Mouse (Mus musculus) frontal cortex, postnatal 14 days (tissue): ENCODE results near the gene 9230102O04Rik.

Experiments
- DNase-seq, 2 experiments: peaks; one replicate each; pipeline ENCODE4 v3.0.0; 2022; ENCODE audit warnings: low spot score in 2 of 2

9230102O04Rik gene

DNA sequence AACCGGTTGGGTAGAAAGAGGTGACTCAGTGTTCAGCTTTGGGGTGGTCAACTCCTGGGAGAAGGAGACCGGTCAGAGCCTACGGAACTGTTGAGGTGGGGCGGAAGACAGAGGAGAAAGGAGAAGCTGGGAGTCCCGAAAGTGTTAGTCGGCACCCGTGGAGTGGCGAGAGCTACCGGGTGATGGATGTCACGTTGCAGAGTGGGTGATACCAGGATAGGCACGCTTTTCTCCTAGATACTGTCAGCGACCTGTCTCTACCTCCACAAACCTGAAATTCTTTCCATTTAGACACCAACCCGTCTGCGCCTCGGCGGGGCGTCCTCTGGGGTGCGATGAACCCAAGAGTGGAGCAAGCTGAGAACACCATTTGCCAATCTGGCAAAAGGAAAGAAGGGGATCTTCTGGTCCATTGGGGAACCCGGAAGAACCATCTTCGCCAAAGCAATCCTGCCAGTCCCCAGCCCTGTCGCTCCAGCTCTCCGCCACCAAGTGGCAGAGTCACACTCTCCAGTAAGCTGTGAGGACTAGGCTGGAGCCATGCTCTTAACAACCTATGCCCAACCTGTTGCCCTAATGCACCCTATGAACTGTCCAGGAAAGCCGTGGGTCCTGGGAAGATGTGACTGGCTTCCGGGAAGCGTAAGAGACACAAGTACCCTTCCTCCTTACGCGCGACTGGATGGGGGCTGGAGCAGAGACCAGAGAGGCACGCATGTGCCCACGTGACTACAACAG, at the start of gene 9230102O04Rik:
Gene 9230102O04Rik, minus strand, starts transcription at position 628 of the 738 bp plus-strand sequence.
- no peak for DNase-seq

DNA sequence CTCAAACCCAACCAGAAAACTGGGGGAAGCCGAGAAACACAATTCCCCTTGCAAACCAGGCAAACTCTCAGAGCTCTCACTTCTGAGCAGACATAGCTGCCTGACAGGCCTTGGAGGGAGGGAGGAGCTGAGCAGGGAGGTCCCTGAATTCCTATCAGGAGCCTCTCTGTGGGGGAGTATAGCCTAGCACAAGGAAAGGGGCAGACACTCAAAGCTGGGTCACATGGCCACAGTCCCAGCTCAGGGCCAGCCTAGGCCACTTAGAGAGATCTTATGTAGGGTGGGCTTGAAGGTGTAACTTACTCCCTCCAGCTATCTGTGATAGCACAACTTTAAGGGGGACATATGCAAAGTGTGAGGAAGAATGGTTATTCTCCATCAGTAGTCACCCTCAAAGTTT, 46.6 kb upstream of the 9230102O04Rik start:
- DNase-seq: no peak

DNA sequence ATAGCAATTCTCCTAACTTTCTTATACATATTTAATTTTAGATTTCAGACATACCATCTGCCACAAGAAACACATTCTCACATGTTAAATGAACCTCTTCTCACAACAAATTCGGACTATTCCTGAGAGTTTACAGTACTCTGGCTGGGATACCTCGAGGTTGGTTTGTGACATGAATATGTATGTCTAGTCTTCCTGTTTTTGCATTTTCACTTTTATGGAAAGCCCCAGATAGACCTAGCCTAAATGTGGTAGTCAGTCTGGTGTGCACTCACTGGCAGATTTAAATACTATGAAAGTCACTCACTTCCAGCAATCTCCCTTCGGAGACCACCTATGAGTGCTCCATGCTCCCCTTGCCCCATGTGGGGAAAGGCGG, 37.6 kb upstream of the 9230102O04Rik start:
- no peak for DNase-seq

DNA sequence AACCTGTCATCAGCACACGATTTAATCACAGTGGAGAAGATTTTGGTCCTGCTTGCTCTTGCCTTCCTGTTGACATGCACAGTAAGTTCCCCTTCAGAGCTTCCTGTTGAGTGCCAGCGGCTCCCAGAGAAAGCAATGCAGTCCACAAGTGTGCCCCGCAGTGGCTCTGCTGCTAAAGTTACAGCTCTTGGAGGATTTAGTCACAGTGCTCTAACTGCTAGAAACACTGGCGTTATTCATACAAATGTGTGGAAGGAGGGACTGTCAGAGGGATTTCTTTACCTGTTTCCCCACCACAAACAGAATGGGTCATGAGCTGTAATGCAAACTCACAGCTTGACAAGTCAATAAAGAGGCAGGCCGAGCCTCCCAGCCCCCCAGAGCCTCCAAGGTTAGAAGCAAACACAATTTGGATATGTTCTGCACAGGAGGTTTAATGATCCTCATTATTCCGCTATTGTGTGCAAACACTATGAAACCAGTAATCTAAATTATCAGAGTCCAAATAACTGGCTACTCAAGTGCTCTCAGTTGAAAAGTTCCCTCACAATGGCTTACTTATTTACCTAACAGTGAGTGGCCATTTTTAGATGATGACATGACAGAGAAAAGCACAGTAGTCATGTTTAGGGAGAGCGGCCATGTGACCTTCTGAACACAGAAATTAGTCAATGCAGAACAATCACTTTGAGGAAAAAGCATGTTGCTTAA, 37.0 kb upstream of the 9230102O04Rik start:
- no peak for DNase-seq

DNA sequence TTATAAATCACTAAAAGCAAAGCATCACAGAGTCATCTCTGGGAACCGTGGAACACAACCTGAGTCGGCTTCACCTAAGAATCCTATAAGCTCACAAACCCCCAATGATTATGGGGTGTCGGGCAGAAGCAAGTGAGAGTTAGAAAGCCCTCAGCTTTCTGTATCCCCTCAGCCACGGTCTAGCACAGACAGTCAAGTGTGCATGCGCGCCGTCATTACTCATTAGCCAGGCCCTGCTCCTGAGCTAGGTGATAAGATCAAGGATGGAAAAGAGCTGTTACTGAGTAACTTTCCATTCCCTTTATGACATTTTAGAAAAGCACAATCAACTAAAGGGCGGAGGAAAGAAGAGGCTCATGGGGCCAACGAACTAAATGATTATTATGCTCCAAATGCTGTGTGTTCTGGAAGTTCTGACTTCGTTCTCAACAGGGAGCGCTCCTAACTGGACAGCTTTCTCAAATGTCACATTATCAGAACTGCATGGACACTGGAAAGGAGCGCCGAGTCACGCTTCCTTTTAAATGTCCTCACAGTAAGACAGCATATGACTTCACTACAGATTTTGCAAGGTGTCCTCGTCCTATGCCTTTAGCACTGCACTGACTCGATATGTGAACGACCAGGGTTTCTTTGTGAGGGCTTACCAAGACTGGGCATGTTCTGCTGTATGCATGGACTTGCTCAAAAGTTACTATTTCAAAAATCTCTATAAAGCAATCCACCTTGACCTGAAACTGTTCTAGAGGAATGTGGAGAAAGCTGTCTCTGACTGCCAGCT, 29.5 kb upstream of the 9230102O04Rik start:
- DNase-seq: no peak

DNA sequence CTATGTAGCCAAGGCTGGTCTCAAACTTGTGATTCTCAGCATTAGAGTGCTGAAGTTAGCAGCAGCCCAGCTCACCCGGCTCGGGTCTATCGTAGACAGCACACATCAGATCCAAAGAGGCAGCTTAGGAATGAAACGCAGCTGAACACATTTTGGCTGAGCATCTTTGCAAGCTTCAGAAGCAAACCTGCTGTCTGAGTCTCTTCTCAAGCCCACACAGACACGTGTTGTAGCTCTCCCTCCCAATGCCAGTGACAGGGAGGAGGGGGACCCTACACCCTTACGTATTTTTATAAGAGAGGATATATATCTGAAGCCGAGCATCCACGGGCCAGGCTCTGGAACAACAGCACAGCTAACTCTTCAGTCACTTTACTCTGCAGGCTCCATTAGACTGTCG, 28.3 kb upstream of the 9230102O04Rik start:
- no peak for DNase-seq

DNA sequence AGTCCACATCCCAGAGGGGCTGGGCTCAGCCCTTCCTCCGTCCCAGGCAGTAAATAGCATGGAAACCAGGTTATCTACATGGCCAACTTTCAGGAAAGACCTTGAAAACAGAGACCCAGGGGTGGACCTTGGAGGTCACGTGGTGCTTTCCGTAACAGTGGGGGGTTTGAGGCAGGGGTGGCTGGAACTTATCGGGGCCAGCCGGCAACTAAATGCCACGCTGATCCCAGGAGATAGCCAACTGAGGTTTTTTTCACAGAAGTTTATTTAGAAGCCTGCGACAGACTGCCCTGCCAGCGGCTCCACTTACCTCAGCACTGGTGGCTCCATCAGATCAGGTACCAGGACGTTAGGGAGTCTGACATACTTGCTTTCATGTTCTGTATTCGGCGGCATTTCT, 16.7 kb upstream of the 9230102O04Rik start:
- no peak for DNase-seq

DNA sequence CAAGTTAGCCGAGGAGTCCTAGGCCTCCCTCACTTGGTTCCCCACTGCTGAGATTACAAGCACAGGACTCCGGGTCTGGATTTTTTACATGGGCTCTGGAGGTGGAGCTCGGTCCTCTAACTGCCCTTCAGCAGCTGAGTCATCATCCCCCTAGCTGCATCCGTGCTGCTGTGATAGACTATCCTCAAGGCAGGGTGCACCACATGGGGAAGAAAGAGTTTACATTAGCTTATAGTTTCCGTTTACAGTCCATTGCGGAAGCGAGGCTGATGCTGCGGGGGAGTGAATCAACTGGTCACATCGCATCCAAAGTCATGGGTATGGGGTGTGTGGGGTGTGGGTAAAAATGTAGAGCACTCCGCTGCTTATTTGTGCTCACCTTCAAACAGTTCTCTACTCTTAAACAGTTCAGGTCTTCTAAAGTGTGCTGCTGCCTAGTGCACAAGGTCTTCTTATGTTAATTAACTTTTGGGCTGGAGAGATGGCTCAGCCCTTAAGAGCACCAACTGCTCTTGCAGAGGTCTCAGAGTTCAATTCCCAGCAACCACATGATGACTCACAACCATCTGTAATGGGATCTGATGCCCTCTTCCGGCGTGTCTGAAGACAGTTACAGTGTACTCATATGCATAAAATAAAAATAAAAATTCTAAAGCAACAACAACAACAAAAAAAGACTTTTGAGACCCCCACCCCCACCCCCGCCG, 14.7 kb upstream of the 9230102O04Rik start:
- no peak for DNase-seq

DNA sequence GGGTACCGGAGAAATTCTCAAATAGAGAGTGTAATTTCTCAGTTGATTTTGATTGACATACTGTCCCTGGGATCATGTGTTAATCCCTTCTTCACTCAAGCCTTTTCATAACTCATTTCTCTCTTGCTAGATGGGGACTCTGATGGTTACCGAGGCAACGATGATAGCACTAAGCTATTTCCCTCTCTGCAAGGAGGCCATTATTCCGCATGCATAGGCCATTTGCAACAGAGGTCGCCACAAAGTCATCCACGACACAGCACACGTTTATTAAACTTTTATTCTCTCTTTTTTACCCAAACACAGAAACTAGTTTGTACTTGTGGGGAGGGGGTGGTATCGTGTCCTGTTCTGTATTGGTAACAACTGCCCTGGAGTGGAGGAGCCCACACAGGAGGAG, 8.5 kb upstream of the 9230102O04Rik start:
- no peak for DNase-seq

DNA sequence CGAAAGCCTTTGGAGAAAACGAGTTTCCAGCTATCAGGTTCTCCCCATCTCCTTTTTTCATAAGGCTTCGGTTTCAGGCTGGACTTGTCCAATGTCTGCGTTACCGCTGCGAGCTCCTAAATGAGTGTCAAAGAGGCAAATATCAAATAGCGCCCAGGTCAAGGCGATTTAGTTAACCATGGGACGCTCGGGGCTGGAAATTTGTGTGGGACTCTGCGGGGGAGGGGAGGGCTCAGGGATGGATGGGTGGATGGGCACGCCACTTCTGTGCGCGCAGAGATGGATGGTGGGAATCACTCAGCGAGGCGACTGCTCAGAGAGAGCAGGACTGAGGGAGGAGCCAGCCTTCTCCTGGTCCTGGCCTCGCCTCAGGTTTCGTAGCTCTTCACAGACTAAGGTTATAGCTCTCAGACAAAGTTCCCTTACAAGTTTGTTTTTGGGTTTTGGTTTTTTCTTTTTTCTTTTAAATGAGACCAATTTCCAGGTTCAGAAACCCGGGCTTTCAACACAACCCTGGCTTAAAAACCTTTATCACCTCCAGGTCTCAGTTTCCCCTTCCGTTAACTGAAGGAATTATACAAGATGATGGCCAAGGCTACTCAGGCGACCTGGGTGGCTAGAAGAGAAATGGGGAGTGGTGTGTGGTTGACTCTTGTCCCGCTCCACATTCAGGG, 6.9 kb upstream of the 9230102O04Rik start:
- no peak for DNase-seq

DNA sequence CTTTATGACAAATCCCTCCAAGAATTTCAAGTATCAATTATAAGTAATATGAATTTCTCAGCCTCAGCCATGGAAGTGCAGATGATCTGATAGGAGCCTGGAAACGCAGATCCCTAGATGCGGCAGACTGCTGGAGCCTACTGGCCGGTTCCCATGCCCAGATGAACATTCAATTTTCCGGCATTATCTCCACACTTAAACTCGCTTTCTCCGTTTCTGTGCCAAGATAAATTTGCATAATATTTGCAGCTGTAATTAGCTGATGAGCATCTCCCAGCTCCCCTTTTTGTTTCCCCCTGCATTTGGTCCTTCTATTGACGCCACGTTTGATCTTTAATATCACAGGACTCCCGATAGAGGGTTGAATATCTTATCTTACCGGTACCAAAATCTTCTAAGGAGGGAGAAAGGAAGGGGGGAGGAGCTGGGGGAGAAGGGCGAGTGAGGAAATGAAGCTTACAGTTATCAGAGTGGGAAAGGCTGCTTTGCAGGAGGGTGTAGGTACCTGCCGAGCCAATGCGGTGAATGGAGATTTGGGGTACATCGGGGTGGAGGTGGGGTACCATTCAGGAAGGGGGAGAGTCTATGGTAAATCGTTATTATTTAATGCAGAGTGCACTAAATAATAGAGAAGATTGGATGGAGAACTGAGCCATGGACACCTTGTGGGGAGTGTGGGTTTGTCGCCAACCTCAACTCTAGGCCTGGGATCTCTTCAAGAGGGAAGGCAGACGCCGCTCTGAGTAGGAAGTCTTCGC, 5.7 kb upstream of the 9230102O04Rik start:
- DNase-seq: no peak

DNA sequence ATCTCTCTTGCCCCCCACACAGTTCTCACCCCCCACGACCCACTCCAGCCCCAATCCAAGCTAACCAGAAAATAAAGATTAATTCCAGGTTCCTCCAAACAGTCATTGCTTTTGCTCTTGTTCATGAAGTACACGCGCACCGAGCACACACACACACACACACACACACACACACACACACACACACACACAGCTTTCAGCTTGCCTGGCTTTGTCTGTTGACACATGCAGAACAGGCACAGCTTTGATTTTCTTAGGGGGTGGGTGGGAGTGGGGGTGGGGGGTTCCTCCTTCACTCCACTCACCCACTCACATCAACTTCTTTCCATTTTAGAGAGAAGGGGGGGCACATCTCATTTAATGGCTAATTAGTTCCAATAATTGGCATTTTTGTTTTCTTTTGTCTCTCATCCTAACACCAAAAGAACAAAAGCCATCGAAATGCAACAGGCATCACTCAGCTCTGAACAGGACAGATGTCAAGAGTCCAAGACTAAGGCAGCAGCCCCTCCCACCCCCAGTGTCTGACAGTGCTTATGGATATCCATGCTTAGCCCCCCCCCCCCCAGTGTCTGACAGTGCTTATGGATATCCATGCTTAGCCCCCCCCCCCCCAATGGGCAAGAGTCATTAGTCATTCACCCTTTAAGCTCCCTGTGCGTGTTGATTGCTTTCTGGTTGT, 4.1 kb upstream of the 9230102O04Rik start:
- DNase-seq: no peak

DNA sequence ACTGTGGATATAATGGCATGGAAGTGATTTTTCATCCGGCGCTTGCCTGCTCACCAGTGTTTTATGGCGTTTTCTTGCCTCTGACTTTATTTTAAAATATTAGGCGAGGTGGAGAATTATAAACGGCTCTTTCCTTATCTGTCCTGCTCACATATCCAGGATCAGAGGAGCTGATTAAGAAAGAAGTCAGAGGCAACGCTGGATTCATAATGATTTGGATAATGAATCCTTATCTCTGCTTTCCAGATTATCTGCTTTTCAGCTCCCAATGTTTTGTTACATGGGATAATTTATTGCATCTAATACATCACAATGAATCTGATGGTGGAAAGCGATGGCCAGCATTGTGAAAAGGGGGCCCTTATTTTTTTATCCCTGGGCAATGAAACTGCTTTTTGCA, 3.2 kb upstream of the 9230102O04Rik start:
- DNase-seq: no peak

DNA sequence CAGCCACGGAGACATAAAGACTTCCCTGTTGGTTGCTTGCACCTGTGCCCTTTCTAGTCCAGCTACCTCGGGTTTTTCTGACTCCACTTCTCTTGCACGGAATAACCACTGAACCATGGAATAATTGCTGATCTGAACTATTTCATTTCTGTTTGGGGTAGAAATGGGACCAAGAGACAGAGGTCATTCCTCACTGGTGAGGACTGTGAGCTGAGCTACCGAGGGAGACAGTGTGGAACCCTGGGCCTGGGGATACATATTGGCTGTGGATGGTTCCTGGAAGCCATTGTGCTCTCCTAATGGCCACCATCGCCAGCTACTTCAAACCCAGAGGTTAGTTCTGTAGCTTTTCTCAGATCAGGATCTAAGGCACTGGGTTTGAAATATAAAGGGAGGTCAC, 1.6 kb upstream of the 9230102O04Rik start:
- no peak for DNase-seq

DNA sequence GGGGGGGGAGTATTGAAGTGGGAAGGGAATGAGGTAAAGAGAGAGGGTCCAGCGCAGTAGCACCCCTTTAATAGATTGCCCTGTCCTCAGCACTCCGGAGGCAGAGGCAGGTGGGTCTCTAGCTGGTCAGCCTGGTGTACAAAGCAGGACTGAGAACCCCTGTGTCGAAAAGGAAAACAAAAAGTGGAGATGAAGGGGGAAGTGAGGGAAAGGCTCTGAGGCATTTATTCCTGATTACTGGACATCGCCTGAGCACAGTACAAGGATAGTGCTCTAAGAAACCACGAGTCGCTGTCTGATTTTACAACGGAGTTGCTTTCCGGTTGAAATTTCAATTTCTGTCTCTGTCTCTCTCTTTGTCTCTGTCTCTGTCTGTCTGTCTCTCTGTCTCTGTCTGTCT, 911 bp upstream of the 9230102O04Rik start:
- no peak for DNase-seq

DNA sequence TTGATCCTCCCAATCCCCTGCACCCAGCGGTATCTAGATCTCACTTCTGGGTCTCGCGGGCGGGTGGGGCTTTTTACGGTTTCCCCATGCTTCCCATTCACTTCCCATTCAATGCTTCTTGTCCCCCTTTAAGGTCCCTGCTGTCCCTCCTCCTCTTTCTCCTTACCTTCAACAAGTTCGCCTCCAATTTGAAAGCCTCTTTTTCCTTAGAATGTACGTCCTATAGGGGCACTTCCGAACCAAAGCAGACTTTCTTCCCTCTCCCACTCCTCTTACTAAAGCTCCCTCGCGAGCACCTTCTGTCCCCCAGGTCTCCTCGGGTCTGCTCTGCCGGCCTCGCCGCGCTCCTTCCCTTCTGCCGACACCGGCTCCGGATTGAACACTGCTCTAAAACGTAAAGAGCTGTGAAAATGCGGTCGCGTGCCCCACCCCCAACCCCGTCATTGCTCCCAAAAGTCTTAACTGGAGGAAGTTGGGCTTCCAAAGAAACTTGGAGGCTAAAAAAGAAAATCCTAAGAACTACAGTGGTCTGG, 377 bp upstream of the 9230102O04Rik start, which contains the start of gene Gata3:
Gene Gata3, minus strand, starts transcription at position 384 of the 533 bp plus-strand sequence.
- no peak for DNase-seq

DNA sequence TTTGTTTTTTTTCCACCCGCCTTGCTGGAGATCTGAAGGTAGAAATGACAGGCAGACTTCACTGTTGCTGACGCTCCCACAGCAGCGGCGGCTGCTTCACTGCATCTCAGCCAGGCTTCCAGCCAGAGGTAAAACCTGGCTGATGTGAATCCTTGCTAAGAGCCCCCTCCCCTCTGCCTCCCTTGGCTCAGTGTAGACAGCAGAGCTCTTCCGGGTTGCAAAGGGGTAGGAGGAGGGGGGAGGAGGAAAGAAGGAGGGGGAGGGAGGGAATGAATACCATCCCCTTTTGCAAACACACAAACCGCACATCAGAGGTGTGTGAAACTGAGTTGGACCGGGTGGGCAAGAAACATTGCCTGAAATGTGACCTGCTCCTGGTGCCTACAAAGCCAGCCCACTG, 1.7 kb downstream of the 9230102O04Rik start:
- DNase-seq: no peak

DNA sequence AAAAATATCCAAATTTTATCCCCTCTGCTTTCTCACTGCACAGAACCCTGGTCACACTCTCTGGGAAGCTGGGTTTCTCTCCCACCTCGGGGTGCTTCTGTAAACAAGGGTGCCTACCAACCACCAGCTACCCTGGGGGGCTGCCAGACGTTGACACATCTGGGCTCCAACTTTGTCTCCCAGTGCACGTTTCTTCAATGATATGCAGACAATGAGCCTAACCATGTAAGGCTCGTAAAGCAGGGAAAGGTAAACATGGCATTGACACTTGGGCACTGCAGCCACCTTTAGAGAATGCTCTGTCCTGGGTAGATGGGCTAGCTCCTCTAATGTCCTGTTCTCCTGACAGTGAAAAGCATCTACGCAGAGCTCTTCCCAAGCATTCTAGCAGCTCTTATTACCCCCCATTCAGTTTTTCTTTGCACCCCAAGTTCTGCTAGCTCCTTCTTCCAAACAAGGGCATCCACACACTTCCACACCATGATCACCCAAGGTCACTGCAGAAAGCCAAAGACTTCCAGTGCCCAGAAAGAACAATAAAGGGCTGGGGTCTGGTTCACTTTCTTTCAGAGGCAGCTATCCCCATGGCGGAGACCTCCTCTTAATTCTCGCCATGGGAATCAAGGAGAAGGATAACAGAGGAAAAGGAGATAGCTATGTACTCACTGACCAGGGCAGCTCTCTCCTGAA, 2.3 kb downstream of the 9230102O04Rik start:
- no peak for DNase-seq

DNA sequence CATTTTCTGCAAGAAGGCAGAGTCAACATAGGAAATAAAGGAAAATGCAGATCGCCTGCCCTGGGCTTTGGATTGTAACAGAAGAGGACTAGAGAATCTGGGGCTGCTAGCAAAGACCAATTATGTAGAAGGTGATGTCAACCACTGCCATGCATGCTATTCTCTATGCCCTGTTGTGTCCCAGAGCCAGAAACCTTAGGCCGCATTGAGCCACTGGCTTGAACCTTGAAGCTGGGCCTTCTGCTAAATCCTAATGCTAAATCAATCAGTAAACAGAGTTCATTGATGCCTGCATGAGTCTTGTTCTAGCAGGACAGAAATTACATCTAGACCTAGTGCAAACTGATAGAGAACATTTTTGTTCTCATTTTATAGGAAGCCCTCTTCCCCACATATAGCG, 3.3 kb downstream of the 9230102O04Rik start:
- DNase-seq: no peak
